Mouse (Mus musculus): Measurements from ENCODE around the gene Irgm2. TPM values are rescaled to one million over a fixed set of nuclear protein-coding genes. Genes with fewer than 3 reads are reported as not detected.

The Irgm2 gene
- polyA plus RNA-seq, 1 experiment from 2014 or later = 0.85 TPM

Other genes starting within 250 kb of the Irgm2 start
- gene Larp1, start 190.6 kb upstream of the Irgm2 start, polyA plus RNA-seq (2016; fragmentation: Nextera tagmentation; extraction: Ambion mirVana) = 19.9 and 21.3 TPM in 2 replicates
- gene Gm12248, start 106.5 kb upstream of the Irgm2 start, polyA plus RNA-seq (2016; fragmentation: Nextera tagmentation; extraction: Ambion mirVana) = not detected in 2 replicates
- 109 and 116 TPM in 2 replicates for gene Cnot8, start 95.5 kb upstream of the Irgm2 start, polyA plus RNA-seq (2016; fragmentation: Nextera tagmentation; extraction: Ambion mirVana)
- 19.1 and 22.3 TPM in 2 replicates for gene Gemin5, start 31.1 kb upstream of the Irgm2 start, polyA plus RNA-seq (2016; fragmentation: Nextera tagmentation; extraction: Ambion mirVana)
- 111 and 115 TPM in 2 replicates for gene Mrpl22, start 28.0 kb upstream of the Irgm2 start, polyA plus RNA-seq (2016; fragmentation: Nextera tagmentation; extraction: Ambion mirVana)
- gene Igtp, start 62 bp upstream of the Irgm2 start, polyA plus RNA-seq (2016; fragmentation: Nextera tagmentation; extraction: Ambion mirVana) = 2.0 TPM in 2 replicates
- 0.15 TPM in 1 of 2 replicates, not detected in the other for gene 4930438A08Rik, start 75.2 kb downstream of the Irgm2 start, polyA plus RNA-seq (2016; fragmentation: Nextera tagmentation; extraction: Ambion mirVana)
- 27.4 and 30.8 TPM in 2 replicates for gene Zfp692, start 107.5 kb downstream of the Irgm2 start, polyA plus RNA-seq (2016; fragmentation: Nextera tagmentation; extraction: Ambion mirVana)
- gene Zfp672, start 130.7 kb downstream of the Irgm2 start, polyA plus RNA-seq (2016; fragmentation: Nextera tagmentation; extraction: Ambion mirVana) = 32.0 and 32.2 TPM in 2 replicates
- 51.5 and 52.8 TPM in 2 replicates for gene Sh3bp5l, start 131.1 kb downstream of the Irgm2 start, polyA plus RNA-seq (2016; fragmentation: Nextera tagmentation; extraction: Ambion mirVana)
- gene Lypd8, start 179.4 kb downstream of the Irgm2 start, polyA plus RNA-seq (2016; fragmentation: Nextera tagmentation; extraction: Ambion mirVana) = not detected in 2 replicates
- gene 1810065E05Rik, start 221.5 kb downstream of the Irgm2 start, polyA plus RNA-seq (2016; fragmentation: Nextera tagmentation; extraction: Ambion mirVana) = not detected in 2 replicates
- gene Gm12253, start 232.9 kb downstream of the Irgm2 start, polyA plus RNA-seq (2016; fragmentation: Nextera tagmentation; extraction: Ambion mirVana) = not detected in 2 replicates

Data from neural tube, embryonic 12.5 days (tissue).